Mouse (Mus musculus) testis, postnatal 14 days (tissue): ENCODE measurements around the gene Kank4.
A peak's percentile ranks its signal among the peaks of the same experiment; 100 is the strongest.
"Not testable (repeated sequence)": the region's sequence is repeated elsewhere in the genome, so short reads cannot be mapped to it uniquely, and the experiment has no call there.

Experiments used
- DNase-seq: peaks from one replicate; pipeline ENCODE4 v3.0.0; 2021; ENCODE audit warnings: low spot score

Gene Kank4

DNA sequence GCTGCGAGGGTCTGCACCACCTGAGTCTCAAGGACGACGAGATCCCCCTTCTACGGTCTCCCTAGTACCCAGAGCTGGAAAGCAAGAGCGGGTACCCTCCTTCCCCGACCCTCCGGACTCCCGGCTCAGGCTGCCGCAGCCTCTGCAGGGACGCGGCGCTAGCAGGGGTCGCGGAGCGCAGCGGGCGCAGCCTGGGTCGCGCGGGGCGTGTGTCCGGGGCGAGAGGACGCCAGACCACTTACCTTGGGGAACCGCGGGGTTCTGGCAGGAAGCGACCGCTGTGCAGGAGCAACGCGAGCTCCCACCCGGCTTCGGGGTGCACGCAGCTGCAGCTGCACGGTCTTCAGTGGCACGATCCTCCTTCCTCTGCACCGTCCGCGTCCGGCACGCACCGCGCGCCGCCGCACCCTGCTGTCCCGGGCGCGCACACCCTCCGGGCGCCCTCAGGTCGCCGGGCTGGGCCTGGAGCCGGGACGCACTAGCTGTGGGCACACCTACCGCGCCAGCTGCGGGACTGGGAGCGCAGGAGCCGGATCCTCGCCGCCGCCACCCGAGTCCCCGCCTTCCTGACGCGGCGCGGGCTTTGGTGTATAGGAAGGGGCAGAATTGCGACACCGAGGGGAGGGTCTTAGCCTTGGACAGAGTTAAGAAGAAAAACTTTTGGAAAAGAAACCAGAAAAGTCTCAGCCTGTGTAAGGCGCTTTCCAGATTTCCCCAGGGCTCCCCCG lies at the start of gene Kank4:
TSS of gene Kank4 (minus strand) at position 354 of the 728 bp plus-strand sequence.
- DNase-seq, result peak; percentile 11

DNA sequence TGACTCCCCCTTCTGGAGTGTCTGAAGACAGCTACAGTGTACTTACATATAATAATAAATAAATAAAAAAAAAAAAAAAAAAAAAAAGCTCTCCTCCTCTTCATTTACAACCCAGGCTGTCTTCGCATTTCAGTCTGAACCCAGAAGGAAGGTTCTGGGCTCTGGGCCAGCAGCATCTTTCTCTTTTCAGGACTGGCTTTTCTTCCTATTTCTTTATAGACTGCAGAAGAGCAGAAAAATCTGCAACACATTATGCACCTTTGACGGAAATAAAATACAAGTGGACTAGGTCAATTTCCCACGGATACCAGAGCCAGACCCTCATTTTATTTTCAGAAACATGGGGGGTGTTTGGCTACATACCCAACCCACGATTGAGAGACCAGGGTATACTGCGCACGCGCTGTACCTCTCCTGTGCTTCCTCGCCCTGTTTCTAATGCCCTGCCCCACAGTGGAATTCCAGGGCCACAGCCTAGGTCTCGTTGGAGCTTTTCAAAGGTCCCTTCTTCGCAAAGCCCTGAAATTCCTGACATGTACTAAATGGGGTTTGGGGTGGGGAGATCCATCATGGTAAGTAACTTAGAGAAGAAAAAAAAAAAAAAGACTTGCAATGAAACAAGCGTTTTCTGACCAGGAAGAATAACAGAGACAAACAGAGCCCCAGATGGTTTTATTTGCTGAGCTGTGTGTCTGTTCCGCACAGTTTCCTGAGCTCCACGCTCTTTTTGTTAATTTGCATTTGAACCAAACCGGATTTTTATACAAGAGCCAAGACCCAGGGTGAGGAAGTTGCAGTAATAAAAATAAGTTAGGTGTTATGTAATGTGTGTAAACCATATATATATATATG lies 48.3 kb upstream of the Kank4 start:
- no peak for DNase-seq

DNA sequence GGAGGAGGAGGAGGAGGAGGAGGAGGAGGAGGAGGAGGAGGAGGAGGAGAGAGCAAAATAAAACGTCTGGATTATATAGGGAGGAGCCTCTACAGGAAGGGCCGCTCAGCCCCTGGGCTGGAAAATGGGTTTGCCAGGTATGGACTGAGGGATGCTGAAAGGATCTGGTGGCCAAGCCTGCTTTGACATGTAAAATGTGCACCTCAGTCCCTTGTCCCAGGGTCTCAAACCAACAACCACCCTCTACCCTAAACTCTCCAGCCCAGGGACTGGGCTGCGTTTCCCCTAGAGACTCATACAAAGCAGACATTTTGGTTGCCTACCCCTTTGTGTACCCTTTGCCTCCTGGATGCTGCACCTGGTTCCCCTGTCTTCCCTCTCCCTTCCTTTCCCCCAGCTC lies 47.2 kb upstream of the Kank4 start:
- DNase-seq, result no peak

DNA sequence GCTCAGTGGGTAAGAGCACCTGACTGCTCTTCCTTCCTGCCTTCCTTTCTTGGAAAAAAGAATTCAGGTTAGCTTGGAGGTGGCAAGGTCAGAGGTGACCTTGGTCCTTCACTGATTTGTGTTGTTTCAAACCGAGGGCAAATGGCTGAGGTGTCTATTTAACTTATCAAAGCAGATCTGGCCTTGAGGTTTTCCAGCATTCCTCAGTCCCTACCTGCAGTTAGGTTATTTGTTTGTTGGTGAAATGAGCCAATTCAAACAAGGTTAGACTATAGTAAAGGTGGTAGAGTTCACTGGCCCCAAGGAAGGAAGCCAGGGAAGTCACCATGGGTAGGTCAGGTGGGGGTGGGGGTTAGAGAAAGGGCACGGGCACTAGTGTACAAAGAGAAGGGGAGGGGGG lies 46.8 kb upstream of the Kank4 start:
- DNase-seq, result no peak

DNA sequence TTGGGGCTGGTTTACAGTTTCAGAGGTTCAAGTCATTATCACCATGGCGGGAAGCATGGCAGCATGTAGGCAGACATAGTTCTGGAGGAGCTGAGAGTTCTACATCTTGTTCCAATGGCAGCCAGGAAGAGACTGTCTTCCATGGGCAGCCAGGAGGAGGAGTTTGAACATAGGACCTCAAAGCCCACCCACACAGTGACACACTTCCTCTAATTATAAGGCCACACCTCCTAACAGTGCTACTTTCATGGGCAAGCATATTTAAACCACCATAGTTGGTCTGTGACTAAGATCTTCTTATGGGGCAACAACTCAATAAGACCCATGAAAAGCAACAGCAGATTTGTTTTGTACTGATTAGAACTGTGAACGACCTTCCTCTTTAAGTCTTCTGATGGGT lies 46.1 kb upstream of the Kank4 start:
- no peak for DNase-seq

DNA sequence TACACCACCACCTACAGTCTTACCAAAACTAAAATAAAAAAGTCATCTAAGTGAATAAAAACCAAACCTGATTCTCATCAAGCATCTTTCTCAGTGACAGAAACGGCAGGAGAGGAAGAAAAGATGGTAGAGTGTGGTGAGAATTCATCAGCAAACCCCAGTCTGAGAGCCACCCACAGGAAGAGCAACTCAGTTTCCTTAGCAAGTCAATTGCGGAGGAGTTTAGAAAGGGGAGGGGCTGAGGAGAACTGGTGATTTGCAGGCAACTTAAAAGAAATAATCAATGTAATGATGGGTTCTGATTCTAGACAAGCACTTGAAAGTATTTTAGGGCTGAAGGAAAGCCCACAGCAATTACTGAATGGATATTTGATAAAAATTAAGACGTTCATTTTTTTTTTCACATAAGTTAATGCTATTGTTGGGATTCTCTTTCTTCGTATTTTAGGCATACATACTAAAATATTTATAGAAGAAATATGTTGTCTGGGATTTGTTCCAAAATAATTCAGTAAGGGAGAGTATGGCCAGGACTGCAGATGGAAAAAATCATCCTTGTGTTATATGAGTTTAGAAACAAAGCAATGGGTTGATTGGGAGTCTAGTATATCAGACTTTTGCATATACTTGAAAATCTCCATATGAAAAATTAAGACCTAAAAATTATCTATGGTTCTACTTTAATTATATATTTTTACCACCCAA lies 41.0 kb upstream of the Kank4 start:
- DNase-seq, result no peak

DNA sequence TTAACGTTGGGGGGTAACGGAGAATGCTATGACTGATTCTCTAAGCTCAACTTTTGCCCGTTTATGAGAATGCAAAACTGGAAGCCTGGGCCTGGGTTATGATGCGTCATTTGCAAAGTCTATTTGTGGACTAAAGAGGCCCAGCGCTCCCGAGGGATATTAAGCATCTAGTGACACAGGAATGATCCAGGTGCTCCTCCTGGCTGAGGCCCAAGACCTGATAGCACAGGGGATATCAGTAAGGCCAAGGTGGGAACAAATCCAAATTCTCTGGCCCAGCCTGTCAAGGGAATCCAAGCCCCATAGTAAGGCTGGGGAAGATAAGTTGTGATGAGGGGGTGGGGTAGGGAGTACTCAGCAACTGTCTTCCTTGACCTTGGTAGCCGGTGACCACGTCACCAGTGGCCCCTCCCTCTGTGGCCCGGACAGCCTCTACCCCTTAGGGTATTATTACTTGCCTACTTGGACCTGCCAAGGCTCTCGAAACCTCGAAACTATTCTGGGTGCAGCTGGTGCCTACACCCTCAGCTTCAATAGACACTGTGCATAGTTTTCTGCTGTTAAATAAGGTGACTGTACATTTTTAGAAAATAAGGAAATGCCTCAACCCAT lies 39.8 kb upstream of the Kank4 start:
- DNase-seq, result no peak

DNA sequence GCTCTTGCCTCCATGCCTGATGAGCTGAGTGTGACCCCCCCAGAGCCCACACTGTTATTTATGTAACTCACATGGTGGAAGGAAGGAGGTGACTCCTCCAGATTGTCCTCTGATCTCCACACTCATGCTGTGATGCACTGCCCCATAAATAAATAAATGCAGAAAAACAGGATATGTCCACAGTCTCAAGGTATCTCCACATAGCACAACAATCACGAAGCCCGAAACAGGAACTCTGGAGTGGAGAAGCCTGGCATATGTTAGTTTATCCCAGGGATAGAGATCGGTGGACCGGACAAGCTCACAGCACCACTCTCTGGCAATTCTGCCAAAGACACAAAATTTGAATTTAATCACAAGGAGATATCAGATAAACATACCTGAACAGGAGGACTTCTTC lies 36.6 kb upstream of the Kank4 start:
- DNase-seq, result no peak

DNA sequence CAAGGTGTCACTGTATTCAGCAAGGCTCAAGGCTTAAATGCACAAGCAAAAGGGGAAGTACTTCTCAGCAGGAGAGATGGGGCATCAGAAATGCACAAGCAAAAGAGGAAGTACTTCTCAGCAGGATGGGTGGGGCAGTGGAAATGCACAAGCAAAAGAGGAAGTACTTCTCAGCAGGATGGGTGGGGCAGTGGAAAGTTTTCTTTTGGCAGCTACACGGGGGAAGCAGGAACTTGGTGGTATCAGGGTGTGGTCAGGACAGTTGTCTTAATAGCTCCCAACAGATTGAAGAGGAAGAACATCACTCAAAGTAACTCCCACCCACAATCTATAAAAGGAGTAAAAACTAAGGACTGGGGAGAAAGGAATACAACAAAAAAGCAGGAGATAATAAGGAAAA lies 33.1 kb upstream of the Kank4 start:
- not testable (repeated sequence) for DNase-seq

DNA sequence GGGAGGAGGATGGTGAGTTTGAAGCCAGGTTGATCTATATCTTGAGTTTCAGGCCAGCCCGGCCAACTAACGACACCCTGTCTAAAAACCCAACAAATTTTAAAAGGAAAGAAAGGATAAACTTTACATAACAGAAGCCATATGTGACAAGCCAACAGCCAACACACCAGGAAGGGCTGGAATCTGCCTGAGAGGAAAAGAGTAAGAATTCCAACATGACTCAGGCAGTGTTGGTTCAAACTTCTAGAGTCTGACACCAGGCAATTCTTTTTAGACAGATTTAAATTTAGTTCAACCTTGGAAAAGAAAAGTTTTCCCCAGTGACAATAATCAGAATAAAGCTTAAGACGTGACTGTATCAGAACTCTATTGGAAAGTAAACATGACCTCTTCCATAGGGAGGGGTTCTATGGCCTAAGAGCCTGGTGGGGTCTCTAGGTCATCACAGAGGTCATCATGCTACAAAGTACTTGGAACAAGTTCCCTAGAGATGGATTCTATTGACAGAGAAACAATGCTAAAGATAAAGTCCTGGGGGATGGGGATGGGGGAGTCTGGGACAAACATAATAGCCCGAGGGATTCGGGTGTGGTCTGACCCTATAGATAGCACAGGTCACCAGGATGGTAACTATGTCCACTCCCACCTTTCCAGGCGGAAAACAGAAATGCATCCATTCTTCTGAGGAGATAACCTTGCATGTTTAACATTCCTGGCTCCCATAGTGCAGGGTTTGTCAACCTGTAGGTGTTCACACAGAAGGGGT lies 30.0 kb upstream of the Kank4 start:
- DNase-seq, result no peak

DNA sequence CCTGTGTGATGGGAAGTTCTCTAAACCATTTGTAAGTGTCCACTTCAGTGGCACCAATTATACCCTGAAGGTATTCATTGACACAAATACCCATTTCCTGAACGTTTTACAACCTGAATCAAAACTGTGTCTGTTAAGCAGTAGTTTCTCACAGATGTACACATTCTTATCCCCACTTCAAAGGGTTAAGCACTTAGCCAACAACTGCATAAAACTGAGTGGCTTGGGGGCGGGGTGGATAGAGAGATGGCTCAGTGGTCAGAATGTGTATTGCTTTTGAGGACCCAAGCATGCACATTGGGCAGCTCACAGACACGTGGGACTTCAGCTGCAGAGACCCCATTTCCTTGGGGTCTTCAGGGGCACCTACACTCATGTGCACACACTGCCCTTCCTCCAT lies 29.1 kb upstream of the Kank4 start:
- no peak for DNase-seq

DNA sequence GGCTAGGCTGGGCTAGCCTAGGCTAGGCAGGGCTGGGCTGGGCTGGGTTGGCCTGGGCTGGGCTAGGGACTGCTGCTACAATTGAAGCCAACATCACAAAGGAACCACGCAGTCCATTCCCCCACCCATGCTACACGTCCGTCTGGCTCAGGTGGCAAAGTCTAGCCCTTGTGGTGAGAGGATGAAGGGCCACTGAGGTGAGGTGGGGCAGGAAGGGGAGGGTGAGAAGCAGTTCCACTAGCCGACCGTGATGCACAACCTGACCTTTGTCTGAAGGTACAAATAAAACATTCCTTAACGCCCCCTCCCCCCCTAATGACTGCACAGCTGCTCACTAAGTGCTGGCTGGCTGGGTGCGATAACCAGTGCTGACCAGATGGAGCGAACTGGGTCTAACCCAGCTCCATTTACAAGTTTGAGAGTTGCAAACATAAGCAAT lies 28.4 kb upstream of the Kank4 start:
- no peak for DNase-seq

DNA sequence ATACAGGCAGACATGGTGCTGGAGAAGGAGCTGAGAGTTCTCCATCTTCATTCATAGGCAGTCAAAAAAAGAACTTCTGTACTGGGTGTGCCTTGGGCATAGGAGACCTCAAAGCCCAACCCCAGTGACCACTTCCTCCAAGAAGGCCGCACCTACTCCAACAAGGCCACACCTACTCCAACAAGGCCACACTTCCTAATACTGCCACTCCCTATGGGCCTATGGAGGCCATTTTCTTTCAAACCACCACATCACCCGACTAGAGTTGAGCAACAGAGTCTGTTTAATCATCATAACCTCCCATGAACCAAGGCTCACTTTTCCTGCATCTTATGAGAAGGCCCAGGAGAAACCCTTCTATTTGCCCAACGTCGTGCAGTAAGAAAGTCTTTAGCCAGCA lies 27.9 kb upstream of the Kank4 start:
- DNase-seq, result no peak

DNA sequence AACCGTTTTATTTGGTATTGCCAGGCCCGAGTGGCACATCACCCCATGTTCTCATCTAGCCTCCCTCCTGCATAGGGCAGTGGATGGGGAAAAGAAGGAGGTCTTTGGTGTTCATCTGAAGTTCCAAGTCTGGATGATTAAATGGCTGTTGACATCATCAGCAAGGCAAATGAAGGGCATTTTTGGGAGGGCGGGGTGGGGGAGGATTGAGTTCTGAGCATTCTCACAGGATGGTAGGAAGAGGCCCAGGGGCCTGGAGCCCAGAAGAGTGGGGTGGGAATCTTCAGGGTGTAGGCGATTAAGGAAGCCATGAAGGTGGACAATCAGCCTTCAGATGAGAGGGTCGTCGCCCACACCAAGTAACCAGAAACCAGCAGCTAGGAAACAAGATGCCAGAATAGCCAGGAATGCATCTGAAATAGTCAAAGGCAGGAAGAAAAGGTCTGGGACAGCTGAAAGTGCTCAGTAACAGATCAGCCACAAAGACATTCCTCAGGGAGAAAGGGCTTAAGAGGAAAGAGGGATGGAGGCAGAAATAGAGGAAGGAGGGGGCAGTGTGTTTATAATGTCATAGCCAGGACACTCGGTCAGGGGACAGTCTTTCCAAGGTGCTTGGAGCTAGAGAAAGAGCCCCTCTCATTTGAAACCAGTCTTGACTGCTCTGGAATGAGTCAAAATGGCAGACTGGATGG lies 26.7 kb upstream of the Kank4 start:
- DNase-seq, result no peak

DNA sequence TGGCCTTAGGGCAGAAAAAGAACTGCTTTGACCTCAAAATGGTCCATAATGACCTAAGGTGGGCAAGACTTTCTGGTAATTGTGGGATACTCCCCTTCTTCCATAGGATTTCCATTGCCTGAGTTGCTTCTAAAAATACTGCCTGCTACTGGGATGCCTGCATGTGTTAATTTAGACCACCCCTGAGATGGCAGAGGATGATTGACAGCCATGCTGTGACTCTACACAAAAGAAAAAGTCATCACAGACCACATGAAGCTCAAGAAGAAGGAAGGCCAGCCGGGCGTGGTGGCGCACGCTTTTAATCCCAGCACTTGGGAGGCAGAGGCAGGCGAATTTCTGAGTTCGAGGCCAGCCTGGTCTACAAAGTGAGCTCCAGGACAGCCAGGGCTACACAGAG lies 23.9 kb upstream of the Kank4 start:
- not testable (repeated sequence) for DNase-seq

DNA sequence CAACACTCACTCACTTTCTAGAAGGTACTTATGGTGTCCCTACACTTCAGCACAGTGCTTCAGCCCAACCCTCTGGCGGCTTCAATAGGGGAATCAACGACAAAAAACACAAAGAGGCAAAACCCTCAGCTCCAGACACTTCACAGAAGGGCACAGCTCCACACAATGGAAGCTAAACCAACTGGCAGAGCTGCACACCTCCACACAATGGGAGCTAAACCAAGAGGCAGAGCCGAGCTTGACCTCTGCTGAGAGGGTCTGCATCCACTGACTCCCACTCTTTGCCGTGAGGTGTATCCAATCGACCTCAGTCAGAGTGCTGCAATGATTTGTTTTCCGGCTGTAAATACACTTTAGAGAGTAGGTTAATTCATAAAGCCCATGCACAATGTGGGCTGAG lies 23.2 kb upstream of the Kank4 start:
- no peak for DNase-seq

DNA sequence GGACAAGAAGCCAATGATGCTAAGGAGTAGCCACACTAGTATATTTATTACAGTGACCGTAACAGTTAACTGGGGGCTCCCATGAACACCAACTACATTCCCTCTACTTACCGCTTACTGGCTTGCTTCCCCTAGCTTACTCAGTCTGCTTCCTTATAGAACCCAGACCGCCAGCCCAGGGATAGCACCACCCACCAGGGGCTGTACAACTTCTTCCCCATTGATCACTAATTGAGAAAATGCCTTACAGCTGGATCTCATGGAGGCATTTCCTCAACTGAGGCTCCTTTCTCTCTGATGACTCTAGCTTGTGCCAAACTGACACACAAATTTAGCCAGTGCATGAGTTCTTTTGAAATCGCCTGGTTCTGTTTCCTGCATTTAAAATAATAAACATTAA lies 21.6 kb upstream of the Kank4 start:
- no peak for DNase-seq

DNA sequence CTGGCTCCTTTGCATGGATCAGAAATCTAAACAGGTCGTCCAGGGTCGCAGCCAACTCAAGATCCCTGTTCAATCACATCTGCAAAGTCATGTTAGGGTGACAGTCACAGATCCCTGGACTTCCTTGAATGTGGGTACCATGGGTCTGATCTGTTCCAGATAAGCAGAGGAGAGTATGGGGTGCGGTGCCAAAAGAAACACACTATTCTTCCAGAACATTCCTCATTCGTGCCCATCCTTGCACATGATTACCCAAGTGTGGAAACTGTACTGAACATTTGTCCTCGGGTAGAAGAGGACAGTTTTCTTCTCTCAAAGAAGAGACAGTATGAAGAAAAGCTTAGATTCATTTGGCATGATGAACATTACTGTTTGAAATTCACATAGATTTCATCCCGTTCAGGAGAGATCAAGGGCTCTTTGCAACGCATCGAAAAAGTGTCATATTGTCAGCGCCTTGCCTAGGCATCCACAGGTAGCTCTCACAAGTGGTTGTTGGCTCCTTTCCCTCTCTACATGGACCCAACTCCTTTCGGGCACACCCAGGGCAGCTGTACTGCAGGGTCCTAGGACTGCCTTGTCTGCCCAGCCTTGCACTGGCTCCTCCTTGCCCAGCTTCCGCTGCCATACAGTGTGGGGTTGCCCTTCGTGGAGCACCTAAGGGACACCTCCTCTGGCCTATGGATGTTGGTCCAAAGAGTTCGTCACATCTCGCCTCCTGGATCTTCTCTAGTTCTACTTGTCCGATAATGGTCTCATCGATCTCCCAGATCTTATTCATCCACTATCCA lies 20.6 kb upstream of the Kank4 start:
- DNase-seq, result no peak

DNA sequence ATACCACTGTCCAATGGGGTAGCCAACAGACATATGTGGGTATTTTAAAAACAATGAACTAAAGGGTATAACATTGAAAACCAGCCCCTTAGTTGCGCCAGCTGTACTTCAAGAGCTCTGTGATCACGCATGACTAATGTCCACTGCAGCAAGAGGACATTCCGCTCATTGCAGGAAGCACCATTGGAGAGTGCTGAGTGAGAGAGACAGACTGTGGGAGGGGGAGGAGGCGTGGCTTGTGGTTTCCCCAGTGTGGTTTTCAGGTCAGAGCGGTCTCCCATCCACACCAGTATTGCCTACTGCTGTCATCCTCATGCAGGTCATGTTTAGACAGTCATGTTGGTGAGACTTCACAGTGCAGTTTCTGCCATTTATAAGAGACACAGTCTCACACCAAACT lies 19.2 kb upstream of the Kank4 start:
- DNase-seq, result no peak

DNA sequence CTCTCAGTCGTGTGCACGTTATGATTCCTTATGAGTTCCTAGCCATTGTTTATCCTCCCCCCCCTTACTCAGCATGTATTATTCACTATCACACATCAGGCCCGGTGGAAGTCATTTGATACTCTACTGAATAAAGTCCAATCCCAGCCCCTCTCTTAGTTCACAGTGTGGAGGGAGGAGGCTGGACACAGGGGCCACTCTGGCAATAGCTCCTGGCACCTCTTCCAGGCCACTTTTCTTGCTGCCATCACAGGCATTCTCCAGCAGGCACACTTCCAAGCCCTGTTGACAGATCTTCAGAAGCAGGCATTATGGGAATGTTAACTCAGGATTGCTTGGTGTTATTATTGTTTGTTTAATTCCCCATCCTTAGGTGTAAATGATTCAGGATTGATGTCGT lies 17.4 kb upstream of the Kank4 start:
- no peak for DNase-seq
